Mouse (Mus musculus) c-Kit-positive CD71-positive TER-119-negative erythroid progenitor cells, embryonic 14.5 days (primary cell): ENCODE results near the gene Spg7.
"Not testable (repeated sequence)": the region's sequence is repeated elsewhere in the genome, so short reads cannot be mapped to it uniquely, and the experiment has no call there.

Source experiments
- DNase-seq: peaks from one replicate; pipeline ENCODE4 v3.0.0-alpha.2; 2013; ENCODE audit warnings: low read depth

The Spg7 gene

GRCm38 (mm10) chr8:123097786-123098584, 35.2 kb downstream of the Spg7 start:
- DNase-seq = no peak

DNA sequence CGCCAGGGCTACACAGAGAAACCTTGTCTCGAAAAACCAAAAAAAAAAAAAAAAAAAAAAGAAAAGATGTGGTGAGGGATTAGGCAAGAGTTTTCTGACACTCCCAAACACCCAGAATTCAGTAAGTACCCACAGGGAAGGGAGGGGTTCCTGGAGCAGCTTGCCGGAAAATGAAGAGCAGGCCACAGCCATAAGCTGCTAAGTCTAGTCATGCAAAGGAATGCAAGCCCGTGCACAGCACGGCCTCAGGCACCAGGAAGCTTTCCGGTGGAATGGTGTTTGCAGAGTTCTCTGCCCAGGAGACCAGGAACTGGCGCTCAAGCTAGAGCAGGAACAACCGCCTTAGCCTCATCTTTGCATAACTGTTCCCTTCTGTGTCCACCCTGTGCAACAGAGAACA, 37.5 kb downstream of the Spg7 start:
- DNase-seq = no peak

- no peak for DNase-seq
These were observed 38.5 kb downstream of the Spg7 start for GRCm38 (mm10) chr8:123101244-123101643.

DNA sequence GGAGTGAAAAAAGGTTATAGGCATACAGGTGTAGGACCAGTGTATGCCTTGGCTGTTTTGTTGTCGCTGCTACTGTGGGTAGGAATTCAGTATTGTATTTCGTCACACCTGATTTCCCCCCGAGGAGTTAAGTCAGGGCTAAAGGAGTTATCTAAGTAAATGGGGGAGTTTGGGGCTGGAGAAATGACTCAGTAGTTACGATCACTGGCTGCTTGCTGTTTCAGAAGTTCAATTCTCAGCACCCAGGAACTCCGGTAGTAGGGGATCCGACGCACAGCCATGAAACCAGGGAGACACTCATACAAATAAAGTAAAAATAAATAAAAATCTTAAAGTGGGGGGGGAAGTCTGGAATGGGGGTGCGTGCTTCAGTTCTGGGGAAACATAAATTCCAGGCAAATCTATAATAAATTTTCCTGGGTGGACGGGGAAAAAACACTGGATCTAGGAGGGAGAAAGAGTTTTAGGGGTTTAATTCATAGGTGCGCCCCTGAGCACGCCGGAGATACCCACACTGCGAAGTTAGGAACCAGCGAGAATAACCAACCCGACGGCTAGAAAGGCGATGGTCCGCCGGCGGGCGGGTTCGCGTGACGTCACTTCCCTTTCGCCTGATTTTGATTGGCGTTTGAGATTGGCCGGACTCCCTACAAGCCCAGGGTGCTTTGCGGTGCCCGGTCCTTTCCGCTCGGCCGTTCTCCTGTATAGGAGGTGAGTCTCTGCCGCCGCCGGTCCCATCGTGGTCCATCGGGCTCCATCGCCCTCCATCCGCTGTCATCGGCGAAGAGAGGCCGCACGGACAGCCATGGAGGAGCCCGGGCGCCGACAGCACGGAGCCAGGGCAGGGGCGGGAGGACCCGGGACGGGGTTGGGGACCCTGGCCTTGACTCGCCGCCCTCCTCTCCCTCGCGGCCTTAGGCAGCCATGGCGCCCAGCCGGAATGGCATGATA, 39.3 kb downstream of the Spg7 start, which contains the start of gene Rpl13:
Gene Rpl13 (plus strand): TSS at position 616 of the 951 bp plus-strand sequence.
- DNase-seq = peak; percentile 87

DNA sequence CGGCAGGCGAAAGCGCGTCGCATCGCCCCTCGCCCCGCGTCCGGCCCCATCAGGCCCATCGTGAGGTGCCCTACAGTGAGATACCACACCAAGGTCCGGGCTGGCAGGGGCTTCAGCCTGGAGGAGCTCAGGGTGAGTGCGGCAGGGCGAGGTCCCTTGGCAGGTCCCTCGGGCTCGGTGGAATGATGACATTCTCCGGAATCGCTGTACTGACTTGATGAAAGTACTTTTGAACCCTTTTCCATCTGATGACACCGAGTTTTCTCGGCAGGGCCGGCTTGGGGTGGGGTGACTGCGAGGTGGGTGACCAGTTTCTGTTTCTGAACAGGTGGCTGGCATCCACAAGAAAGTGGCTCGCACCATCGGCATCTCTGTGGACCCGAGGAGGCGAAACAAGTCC, 40.1 kb downstream of the Spg7 start:
- not testable (repeated sequence) for DNase-seq

GRCm38 (mm10) chr8:123103285-123103684, 40.5 kb downstream of the Spg7 start:
- DNase-seq = no peak

GRCm38 (mm10) chr8:123104046-123104767, 41.5 kb downstream of the Spg7 start:
- DNase-seq = no peak

DNA sequence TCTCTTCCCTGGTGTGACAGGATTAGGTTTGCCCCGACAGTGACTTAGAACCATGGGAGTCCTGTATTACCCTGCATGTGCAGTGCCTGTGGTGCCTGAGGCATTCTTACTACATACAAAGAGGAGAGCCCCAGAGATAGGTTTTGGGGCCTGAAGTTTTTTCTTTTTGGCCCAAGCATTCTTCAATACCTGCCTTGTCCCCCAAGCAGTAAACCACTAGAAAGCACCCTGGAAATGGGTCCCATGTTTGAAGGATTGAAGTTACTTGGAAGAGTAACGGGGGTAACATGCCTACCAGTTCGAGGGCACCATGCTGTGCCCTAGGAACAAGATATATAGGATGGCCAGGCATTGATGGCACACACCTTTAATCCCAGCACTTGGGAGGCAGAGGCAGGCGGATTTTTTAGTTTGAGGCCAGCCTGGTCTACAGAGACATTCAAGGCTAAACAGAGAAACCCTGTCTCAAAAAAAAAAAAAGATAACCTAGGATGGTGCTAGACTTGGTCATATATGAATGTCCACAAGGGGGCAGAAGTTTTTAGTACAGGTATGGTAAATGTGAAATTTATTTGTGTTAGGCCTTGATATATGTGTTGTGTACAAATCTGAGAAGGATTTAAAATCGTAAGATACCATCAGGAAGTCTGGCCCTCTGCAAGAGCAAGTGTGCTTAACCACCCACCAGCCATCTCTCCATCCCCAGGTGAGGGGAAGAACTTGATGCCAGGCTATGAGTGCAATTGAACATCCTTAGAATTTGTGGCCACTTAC, 43.0 kb downstream of the Spg7 start:
- DNase-seq = peak; percentile 77

GRCm38 (mm10) chr8:123106531-123106930, 43.8 kb downstream of the Spg7 start:
- DNase-seq = no peak

DNA sequence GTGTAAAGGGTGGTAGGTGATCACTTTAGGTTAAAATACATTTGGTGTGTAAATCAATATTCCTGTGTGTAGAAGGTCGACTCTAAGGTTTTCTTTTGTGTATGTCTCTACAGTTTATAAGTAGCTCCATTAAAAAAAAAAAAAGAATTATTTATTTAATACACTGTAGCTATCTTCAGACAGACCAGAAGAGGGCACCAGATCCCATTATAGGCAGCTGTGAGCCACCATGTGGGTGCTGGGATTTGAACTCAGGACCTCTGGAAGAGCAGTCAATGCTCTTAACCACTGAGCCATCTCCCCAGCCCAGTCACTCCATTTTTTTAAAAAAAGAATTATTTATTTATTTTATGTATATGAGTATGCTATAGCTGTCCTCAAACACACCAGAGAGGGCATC, 45.3 kb downstream of the Spg7 start:
- DNase-seq = no peak

GRCm38 (mm10) chr8:123108953-123109352, 46.2 kb downstream of the Spg7 start:
- no peak for DNase-seq

DNA sequence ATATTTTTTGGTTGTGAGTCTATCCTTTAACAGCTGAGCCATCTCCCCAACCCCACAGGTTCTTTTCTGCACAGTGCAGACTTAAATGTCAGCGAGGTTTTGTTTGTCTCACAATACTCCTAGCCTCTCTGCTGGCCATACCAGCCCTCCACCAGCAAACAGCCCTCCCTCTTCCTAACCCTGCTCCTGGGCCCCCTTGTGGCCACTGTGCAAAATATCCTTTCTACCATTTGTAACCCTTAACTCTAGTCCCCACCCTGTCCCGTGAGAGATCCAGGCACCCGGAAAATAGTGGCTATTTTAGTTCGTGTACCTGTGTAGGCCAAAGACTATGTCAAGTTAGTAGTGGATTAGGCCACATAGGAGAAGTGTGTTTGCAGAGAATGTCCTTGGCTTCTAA, 47.9 kb downstream of the Spg7 start:
- no peak for DNase-seq

DNA sequence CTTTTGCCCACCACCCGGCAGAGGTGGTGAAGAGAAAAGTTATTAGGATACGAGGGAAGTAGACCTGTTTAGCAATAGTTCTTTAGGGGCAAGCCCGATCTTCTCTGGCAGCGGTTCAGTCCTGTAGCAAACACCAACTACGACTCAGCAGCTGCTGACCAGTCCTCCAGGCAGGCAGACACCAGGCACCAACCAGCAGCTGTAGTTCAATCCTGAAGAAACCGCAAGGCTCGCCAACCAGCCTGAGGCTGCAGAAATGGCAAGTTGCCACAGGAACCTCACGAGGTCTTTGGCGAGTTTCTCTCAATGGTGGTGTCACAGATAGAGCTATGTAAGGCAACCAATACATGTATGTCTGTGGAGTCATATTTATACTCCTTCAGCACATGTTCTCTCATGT, 50.1 kb downstream of the Spg7 start:
- no peak for DNase-seq

GRCm38 (mm10) chr8:123113908-123114469, 51.2 kb downstream of the Spg7 start:
- no peak for DNase-seq

DNA sequence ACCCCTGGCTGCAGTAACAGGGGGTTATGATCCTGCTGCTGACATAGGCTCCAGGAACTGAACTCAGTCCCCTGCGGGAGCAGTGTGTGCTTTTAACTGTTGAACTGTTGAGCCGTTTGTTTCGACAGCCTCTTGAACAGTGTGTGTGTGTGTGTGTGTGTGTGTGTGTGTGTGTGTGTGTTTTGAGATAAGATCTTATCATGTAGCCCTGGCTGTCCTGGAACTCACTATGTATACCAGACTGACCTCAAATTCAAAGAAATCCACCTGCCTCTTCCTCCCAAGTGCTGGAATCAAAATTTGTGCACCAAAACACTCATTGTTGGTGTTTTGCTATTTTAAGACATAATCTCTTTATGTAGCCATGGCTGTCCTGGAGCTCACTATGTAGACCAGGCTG, 51.9 kb downstream of the Spg7 start:
- no peak for DNase-seq

- no peak for DNase-seq
These were observed 54.5 kb downstream of the Spg7 start, which contains the start of gene Cpne7 for GRCm38 (mm10) chr8:123117127-123117731. TSS of gene Cpne7 (plus strand) at chr8:123117374.

GRCm38 (mm10) chr8:123117744-123118143, 55.0 kb downstream of the Spg7 start:
- no peak for DNase-seq

GRCm38 (mm10) chr8:123122059-123122458, 59.3 kb downstream of the Spg7 start:
- no peak for DNase-seq

GRCm38 (mm10) chr8:123122670-123123069, 59.9 kb downstream of the Spg7 start:
- DNase-seq = no peak

DNA sequence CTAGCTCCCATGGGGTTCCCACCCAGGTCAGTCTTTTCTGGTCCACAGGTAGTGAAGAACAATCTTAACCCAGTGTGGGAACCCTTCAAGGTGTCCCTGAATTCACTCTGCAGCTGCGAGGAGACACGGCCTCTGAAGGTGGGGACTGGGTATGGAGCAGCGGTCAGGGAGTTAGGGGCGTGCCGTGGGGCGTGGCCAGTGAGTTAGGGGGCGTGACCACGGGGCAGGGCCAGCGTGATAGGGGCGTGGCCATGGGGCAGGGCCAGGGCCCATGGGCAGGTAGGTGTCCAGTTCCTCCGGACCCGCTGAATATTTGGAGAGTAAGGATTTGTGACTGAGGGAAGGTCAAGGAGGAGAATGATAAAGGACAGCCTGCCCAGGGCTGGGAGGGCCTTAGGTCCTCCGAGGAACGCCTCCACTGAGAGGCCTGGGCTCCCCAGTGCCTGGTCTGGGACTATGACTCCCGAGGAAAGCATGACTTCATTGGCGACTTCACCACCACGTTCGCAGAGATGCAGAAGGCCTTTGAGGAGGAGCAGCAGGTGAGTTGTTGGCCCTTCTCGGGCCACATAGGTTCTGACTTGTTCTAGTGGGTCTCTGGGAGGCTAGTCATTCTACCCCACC, 63.6 kb downstream of the Spg7 start:
- no peak for DNase-seq
